Mouse (Mus musculus) hindbrain, embryonic 12.5 days (tissue): ENCODE data around the gene Gm3776. TPM values are rescaled to one million over a fixed set of nuclear protein-coding genes. Genes with fewer than 3 reads are reported as not detected.
A peak's percentile ranks its signal among the peaks of the same experiment; 100 is the strongest.
"Not testable (repeated sequence)": the region's sequence is repeated elsewhere in the genome, so short reads cannot be mapped to it uniquely, and the experiment has no call there.

Source experiments
- ATAC-seq: fragments of 200-750 bp; cut with Nextera tagmentation; 2 replicates; pipeline ENCODE4 v1.8.0; 2017; ENCODE audit warnings: moderate TSS enrichment; ENCODE audit not compliant: low FRiP score
- H3K27ac ChIP-seq: fragments of 300-500 bp; sonication (generic); 2 replicates; pipeline ENCODE4 v1.5.1; 2016; ENCODE audit warnings: mild to moderate bottlenecking
- H3K27me3 ChIP-seq: fragments of 300-500 bp; sonication (generic); 2 replicates; pipeline ENCODE4 v1.6.1; 2016; ENCODE audit warnings: mild to moderate bottlenecking
- H3K36me3 ChIP-seq: fragments of 300-500 bp; sonication (generic); 2 replicates; pipeline ENCODE4 v1.6.1; 2016; ENCODE audit warnings: mild to moderate bottlenecking
- H3K4me1 ChIP-seq: fragments of 300-500 bp; sonication (generic); 2 replicates; pipeline ENCODE4 v1.6.1; 2016
- H3K4me2 ChIP-seq: fragments of 300-500 bp; sonication (generic); replicated peaks from 2 replicates; pipeline ENCODE4 v1.6.1; 2016; ENCODE audit warnings: mild to moderate bottlenecking
- H3K4me3 ChIP-seq: fragments of 300-500 bp; sonication (generic); 2 replicates; pipeline ENCODE4 v1.5.1; 2016; ENCODE audit warnings: mild to moderate bottlenecking
- H3K9ac ChIP-seq: fragments of 300-500 bp; sonication (generic); 2 replicates; pipeline ENCODE4 v1.6.1; 2016; ENCODE audit warnings: mild to moderate bottlenecking, moderate library complexity
- H3K9me3 ChIP-seq: fragments of 300-500 bp; sonication (generic); replicated peaks from 2 replicates; pipeline ENCODE4 v1.6.1; 2016; ENCODE audit warnings: mild to moderate bottlenecking
- WGBS: fragments of 180-500 bp; shearing (Covaris S2); methylation state at CpG from one replicate; pipeline ENCODE4 v1.1.7; 2016; 5-methylcytosine and 5-hydroxymethylcytosine counted together
- polyA plus RNA-seq: library from polyadenylated mRNA; unstranded; fragments of >200 nt; fragmentation: Nextera tagmentation; extraction: Ambion mirVana; gene quantifications from 2 replicates; pipeline ENCODE4 v1.2.1, GENCODE M21; 2016

The Gm3776 gene
- polyA plus RNA-seq, 1 experiment from 2014 or later = not detected

DNA sequence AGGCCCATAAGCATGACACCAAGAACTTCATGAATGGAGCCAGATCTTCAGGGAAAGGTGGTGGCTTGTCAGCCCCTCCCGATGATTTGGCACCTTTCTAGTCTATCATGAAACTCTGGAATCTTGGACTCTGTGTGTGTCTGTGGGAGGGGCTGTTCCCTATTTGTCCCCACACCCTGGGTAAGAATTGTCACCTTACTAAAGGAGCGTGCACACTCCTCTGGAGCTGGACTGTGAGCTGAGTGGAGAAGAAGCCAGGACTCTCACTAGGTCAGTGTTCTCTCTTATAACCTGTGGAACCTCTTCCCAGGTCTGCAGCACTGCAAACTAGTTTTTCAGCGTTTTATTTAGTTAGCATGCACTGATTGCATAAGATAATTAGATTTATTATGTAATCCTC is 26.5 kb upstream of the Gm3776 start, which contains the start of gene Gsta1:
TSS of gene Gsta1 (plus strand) at position 196 of the 400 bp plus-strand sequence.
- not testable (repeated sequence) for H3K36me3 ChIP-seq, H3K4me1 ChIP-seq, H3K4me3 ChIP-seq, H3K9ac ChIP-seq, ATAC-seq, H3K27ac ChIP-seq, H3K27me3 ChIP-seq, H3K4me2 ChIP-seq, H3K9me3 ChIP-seq
- WGBS = 76% methylated on average over 3 of the region's 3 CpGs

DNA sequence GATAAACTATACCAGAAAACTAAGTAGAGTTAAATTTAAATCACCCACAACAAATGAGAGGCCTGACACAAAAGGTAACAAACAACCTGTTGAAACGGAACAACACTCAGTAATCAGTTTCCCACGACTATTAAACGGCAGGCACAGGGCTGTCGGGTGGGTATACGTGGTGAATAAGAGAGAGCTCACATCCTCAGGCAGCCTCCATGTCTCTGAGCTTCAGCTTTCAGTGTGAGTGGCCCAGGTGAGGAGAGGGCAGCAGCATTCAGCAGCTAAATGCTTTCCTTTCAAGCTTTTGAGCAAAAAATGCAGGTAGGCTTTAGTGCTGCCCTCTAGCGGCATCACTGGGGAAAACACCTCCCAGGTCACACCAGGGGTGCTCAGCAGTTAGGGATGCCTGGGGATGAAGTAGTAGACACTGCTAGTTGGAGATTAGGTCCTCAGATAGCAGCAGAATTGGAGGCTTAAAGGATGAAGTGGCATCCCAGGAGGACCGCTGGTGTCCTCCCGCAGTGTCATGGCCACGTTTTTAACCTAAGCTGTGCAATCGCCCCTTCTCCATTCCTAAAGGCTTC is 23.7 kb upstream of the Gm3776 start:
- no CpG with 5 or more reads among the region's 10 CpGs for WGBS

DNA sequence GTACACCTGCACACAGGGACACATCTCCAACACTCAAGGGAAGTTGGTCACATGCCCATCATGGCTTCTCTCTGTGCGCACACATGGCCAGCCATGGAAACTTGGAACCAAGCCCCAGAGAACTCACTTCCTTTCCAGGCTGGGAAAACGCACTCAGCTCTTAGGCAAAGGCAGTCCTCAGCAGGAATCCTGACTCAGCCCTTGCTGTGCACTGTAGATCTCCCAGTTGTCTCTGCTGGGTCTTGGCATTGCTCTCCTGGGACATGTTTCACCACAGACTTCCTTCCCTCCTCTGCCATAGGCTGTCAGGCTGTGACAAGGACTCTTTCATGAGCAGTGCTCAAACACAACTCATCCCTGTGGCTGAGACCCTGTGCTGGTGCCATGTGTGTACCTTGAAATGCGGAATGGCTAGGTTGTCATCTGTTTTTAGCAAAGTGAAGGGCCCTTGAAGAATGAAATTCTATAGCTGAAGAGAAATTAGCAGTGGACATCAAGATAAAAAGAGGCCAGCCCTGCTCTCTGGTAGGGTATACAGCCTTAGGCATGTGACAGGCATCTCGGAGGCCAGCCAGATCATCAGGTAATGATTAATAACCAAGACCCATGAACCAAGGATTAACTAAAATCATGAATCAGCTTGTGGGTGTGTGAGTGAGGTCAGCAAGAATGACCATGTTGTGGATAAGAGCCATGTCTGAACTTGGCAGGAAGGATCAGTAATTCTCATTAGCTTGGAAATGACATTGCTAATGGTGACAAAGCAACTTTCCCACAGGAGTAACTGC is 1.1 kb upstream of the Gm3776 start:
- 78% methylated on average over 4 of the region's 4 CpGs for WGBS
- H3K4me3 ChIP-seq, H3K4me2 ChIP-seq, H3K9me3 ChIP-seq, H3K27ac ChIP-seq, H3K9ac ChIP-seq, H3K36me3 ChIP-seq, H3K4me1 ChIP-seq, ATAC-seq, H3K27me3 ChIP-seq: not testable (repeated sequence)

More for the DNA sequence above, 23.7 kb upstream of the Gm3776 start:
- H3K4me1 ChIP-seq, H3K36me3 ChIP-seq, H3K9ac ChIP-seq, ATAC-seq, H3K9me3 ChIP-seq, H3K4me2 ChIP-seq, H3K27ac ChIP-seq, H3K27me3 ChIP-seq, H3K4me3 ChIP-seq: not testable (repeated sequence)

DNA sequence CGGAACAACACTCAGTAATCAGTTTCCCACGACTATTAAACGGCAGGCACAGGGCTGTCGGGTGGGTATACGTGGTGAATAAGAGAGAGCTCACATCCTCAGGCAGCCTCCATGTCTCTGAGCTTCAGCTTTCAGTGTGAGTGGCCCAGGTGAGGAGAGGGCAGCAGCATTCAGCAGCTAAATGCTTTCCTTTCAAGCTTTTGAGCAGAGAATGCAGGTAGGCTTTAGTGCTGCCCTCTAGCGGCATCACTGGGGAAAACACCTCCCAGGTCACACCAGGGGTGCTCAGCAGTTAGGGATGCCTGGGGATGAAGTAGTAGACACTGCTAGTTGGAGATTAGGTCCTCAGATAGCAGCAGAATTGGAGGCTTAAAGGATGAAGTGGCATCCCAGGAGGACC is 2.8 kb downstream of the Gm3776 start:
- peak; percentile 48 for ATAC-seq

DNA sequence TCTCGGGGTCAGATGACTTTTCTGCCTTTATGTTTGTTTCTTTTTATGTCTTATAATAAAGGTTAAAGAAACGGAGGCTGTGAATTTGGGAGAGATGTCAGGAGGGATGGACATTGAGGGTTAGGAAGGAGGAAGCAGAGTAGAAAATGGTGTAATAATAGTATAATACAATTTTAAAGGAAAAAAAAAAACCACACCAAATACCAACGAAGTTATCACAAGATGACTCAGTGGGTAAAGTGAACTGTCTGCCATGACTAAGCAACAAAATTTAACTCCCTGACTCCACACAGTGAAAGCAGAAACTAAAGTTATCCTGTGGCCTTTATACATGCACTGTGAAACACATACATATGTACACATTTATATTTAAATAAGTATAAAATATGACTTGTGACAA is 14.0 kb downstream of the Gm3776 start:
- not testable (repeated sequence) for H3K9me3 ChIP-seq, H3K27me3 ChIP-seq, H3K9ac ChIP-seq, H3K4me1 ChIP-seq, H3K27ac ChIP-seq, ATAC-seq, H3K4me2 ChIP-seq, H3K36me3 ChIP-seq, H3K4me3 ChIP-seq
- WGBS = 86% methylated on average over 3 of the region's 3 CpGs

More for the DNA sequence above, 2.8 kb downstream of the Gm3776 start:
- not testable (repeated sequence) for H3K9me3 ChIP-seq, H3K9ac ChIP-seq, H3K27me3 ChIP-seq, H3K4me1 ChIP-seq, H3K36me3 ChIP-seq, H3K4me2 ChIP-seq, H3K4me3 ChIP-seq, H3K27ac ChIP-seq
- 0% methylated on average over 1 of the region's 6 CpGs for WGBS

DNA sequence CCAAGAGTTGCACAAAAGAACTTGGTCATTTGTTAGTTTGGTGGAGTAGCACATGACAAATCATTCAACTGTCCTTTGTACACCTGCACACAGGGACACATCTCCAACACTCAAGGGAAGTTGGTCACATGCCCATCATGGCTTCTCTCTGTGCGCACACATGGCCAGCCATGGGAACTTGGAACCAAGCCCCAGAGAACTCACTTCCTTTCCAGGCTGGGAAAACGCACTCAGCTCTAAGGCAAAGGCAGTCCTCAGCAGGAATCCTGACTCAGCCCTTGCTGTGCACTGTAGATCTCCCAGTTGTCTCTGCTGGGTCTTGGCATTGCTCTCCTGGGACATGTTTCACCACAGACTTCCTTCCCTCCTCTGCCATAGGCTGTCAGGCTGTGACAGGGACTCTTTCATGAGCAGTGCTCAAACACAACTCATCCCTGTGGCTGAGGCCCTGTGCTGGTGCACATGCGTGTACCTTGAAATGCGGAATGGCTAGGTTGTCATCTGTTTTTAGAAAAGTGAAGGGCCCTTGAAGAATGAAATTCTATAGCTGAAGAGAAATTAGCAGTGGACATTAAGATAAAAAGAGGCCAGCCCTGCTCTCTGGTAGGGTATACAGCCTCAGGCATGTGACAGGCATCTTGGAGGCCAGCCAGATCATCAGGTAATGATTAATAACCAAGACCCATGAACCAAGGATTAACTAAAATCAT is 25.2 kb downstream of the Gm3776 start:
- H3K9ac ChIP-seq, H3K4me3 ChIP-seq, H3K4me1 ChIP-seq, H3K36me3 ChIP-seq, H3K27ac ChIP-seq, H3K4me2 ChIP-seq, H3K9me3 ChIP-seq, ATAC-seq, H3K27me3 ChIP-seq: not testable (repeated sequence)
- 93% methylated on average over 4 of the region's 4 CpGs for WGBS

DNA sequence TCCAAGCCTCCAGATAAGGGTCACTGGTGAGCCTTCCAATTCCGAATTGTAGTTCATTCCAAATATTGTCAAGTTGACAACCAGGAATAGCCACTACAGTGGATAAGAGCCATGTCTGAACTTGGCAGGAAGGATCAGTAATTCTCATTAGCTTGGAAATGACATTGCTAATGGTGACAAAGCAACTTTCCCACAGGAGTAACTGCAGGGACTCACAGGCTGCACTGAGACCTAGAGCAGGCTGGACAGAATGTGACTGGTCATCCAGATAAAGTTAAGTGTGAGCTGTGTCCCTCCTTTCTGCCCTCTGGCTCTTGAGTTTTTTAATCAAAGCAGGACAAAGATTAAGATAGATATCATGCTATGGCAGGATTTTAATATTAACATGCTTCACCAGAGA is 32.1 kb downstream of the Gm3776 start:
- not testable (repeated sequence) for H3K27me3 ChIP-seq, H3K9me3 ChIP-seq, H3K4me1 ChIP-seq, H3K4me3 ChIP-seq, H3K27ac ChIP-seq, H3K4me2 ChIP-seq, H3K9ac ChIP-seq, ATAC-seq, H3K36me3 ChIP-seq
- WGBS = 84% methylated on average over 1 of the region's 1 CpGs

DNA sequence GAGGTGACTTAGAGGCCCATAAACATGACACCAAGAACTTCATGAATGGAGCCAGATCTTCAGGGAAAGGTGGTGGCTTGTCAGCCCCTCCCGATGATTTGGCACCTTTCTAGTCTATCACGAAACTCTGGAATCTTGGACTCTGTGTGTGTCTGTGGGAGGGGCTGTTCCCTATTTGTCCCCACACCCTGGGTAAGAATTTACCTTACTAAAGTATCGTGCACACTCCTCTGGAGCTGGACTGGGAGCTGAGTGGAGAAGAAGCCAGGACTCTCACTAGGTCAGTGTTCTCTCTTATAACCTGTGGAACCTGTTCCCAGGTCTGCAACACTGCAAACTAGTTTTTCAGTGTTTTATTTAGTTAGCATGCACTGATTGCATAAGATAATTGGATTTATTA is 32.8 kb downstream of the Gm3776 start, which contains the start of gene Gm10639:
TSS of gene Gm10639 (plus strand) at position 201 of the 400 bp plus-strand sequence.
- H3K4me3 ChIP-seq, H3K27ac ChIP-seq, H3K4me1 ChIP-seq, ATAC-seq, H3K27me3 ChIP-seq, H3K36me3 ChIP-seq, H3K4me2 ChIP-seq, H3K9me3 ChIP-seq, H3K9ac ChIP-seq: not testable (repeated sequence)
- 91% methylated on average over 3 of the region's 3 CpGs for WGBS

DNA sequence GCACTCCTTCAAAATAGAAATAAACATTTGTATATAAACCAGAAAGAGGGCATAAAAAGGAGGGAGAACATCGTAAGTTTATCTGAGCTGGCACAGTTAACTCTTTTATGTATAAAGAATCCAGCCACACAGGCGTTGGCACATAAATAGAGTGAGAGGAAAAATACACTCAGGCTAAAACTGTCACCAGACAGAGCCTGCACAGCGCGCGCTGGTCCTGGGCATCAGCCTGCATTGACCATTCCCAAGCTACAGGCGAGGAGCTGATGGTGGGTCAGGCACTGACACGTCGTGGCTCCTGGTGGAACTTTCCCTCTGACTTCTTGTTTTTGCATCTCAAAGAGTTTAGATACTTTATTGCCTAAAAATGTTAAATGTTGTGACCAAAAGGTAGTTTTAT is 35.5 kb downstream of the Gm3776 start:
- not testable (repeated sequence) for ATAC-seq, H3K27me3 ChIP-seq, H3K4me3 ChIP-seq, H3K9me3 ChIP-seq, H3K36me3 ChIP-seq, H3K27ac ChIP-seq, H3K9ac ChIP-seq, H3K4me2 ChIP-seq, H3K4me1 ChIP-seq
- 92% methylated on average over 8 of the region's 8 CpGs for WGBS

DNA sequence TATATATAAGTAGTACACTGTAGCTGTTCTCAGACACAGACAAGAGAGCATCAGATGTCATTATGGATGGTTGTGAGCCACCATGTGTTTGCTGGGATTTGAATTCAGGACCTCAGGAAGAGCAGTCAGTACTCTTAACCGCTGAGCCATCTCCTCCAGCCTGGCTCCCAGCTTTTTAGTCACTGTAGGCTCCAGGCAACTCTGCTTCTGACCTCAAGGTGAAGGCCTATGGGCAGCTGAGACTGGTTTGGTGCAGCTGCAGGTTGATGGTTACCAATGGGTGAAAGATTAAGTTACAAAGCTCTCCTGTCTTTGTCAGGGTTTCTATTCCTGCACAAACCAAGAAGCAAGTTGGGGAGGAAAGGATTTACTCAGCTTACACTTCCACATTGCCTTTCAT is 36.8 kb downstream of the Gm3776 start:
- H3K4me1 ChIP-seq, H3K9ac ChIP-seq, H3K27ac ChIP-seq, ATAC-seq, H3K4me3 ChIP-seq, H3K36me3 ChIP-seq, H3K9me3 ChIP-seq, H3K4me2 ChIP-seq, H3K27me3 ChIP-seq: not testable (repeated sequence)
- 67% methylated on average over 1 of the region's 1 CpGs for WGBS

DNA sequence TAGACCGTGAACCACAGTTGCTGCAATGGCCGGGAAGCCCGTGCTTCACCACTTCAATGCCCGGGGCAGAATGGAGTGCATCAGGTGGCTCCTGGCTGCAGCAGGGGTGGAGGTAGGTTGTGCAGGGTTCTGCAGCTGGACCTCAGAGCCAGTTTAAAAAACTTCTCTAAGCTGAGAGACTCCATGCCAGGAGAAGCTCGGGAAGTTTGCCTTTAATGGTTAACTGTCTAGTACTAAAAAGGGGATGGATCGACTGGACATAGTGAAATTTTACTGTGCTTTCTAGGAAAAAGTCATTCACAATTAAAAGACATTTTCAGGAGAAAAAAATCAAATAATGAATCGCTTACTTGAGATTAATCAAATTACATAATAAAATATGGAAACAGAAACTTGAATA is 37.9 kb downstream of the Gm3776 start:
- not testable (repeated sequence) for ATAC-seq, H3K36me3 ChIP-seq, H3K4me2 ChIP-seq, H3K27me3 ChIP-seq, H3K9ac ChIP-seq, H3K27ac ChIP-seq, H3K9me3 ChIP-seq, H3K4me3 ChIP-seq, H3K4me1 ChIP-seq
- 77% methylated on average over 7 of the region's 7 CpGs for WGBS

DNA sequence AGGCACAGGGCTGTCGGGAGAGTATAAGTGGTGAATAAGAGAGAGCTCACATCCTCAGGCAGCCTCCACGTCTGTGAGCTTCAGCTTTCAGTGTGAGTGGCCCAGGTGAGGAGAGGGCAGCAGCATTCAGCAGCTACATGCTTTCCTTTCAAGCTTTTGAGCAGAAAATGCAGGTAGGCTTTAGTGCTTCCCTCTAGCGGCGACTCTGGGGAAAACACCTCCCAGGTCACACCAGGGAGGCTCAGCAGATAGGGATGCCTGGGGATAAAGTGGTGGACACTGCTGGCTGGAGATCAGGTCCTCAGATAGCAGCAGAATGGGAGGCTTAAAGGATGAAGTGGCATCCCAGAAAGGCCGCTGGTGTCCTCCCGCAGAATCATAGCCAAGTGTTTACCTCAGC is 39.2 kb downstream of the Gm3776 start:
- H3K9me3 ChIP-seq, H3K27ac ChIP-seq, H3K36me3 ChIP-seq, H3K4me1 ChIP-seq, H3K9ac ChIP-seq, H3K4me3 ChIP-seq, H3K27me3 ChIP-seq, H3K4me2 ChIP-seq, ATAC-seq: not testable (repeated sequence)
- 13% methylated on average over 6 of the region's 6 CpGs for WGBS
